Mouse (Mus musculus) myocyte (in vitro differentiated cells): ENCODE results near the gene Lrfn5. TPM values are rescaled to one million over a fixed set of nuclear protein-coding genes. Genes with fewer than 3 reads are reported as not detected.

Experiments
- H3K27me3 ChIP-seq: one replicate; pipeline ENCODE4 v1.6.1; 2011; ENCODE audit not compliant: control insufficient read depth, insufficient read depth, insufficient read length
- H3K36me3 ChIP-seq: one replicate; pipeline ENCODE4 v1.6.1; 2011; ENCODE audit not compliant: control insufficient read depth, insufficient read depth
- H3K4me2 ChIP-seq: one replicate; pipeline ENCODE4 v1.6.1; 2011; ENCODE audit warnings: low read depth, control low read depth
- H3K4me3 ChIP-seq: one replicate; pipeline ENCODE4 v1.5.1; 2011; ENCODE audit warnings: mild to moderate bottlenecking, control low read depth, moderate library complexity
- H3K79me2 ChIP-seq: one replicate; pipeline ENCODE4 v1.6.1; 2011; ENCODE audit not compliant: control insufficient read depth, insufficient read depth
- H3ac ChIP-seq: one replicate; pipeline ENCODE4 v1.6.1; 2011; ENCODE audit not compliant: control insufficient read depth, insufficient read length
- CEBPB ChIP-seq: IDR thresholded peaks from 2 replicates; pipeline ENCODE4 v1.6.1; 2011; ENCODE audit warnings: mild to moderate bottlenecking, moderate library complexity; ENCODE audit not compliant: poor library complexity, insufficient read depth, severe bottlenecking
- E2F4 ChIP-seq: IDR thresholded peaks from one replicate; pipeline ENCODE4 v1.6.1; 2011; ENCODE audit warnings: mild to moderate bottlenecking, control low read depth, moderate library complexity; ENCODE audit not compliant: insufficient read depth
- MAX ChIP-seq: IDR thresholded peaks from one replicate; pipeline ENCODE4 v1.6.1; 2011; ENCODE audit warnings: low read depth, mild to moderate bottlenecking, control low read depth
- MYOD1 ChIP-seq, 3 experiments: IDR thresholded peaks; one replicate each; pipeline ENCODE4 v1.6.1; 2011; ENCODE audit warnings: control low read depth in 2 of 3, low read depth in 2 of 3, mild to moderate bottlenecking in 2 of 3, moderate library complexity in 1 of 3; ENCODE audit not compliant: insufficient read length in 2 of 3, control insufficient read depth in 1 of 3
- MYOG ChIP-seq, 3 experiments: IDR thresholded peaks; one replicate each; pipeline ENCODE4 v1.6.1; 2011; ENCODE audit warnings: control low read depth in 2 of 3, low read depth in 2 of 3, mild to moderate bottlenecking in 2 of 3; ENCODE audit not compliant: insufficient read length in 2 of 3, control insufficient read depth in 1 of 3, insufficient read depth in 1 of 3
- POLR2A ChIP-seq: IDR thresholded peaks from one replicate; pipeline ENCODE4 v1.6.1; 2011; ENCODE audit warnings: low read depth, mild to moderate bottlenecking, control low read depth, moderate library complexity; ENCODE audit not compliant: insufficient read length
- POLR2AphosphoS2 ChIP-seq: IDR thresholded peaks from one replicate; pipeline ENCODE4 v1.6.1; 2011; ENCODE audit warnings: low read depth, control low read depth; ENCODE audit not compliant: insufficient read length
- REST ChIP-seq: IDR thresholded peaks from one replicate; pipeline ENCODE4 v1.6.1; 2011; ENCODE audit warnings: mild to moderate bottlenecking, control low read depth, moderate library complexity; ENCODE audit not compliant: insufficient read depth, insufficient read length
- SRF ChIP-seq: IDR thresholded peaks from one replicate; pipeline ENCODE4 v1.6.1; 2011; ENCODE audit warnings: low read depth; ENCODE audit not compliant: control insufficient read depth, insufficient read length
- TCF12 ChIP-seq: IDR thresholded peaks from one replicate; pipeline ENCODE4 v1.6.1; 2011; ENCODE audit warnings: mild to moderate bottlenecking, control low read depth; ENCODE audit not compliant: poor library complexity, insufficient read depth, severe bottlenecking
- TCF3 ChIP-seq: IDR thresholded peaks from one replicate; pipeline ENCODE4 v1.6.1; 2011; ENCODE audit warnings: low read depth, control low read depth; ENCODE audit not compliant: insufficient read length
- USF1 ChIP-seq: IDR thresholded peaks from one replicate; pipeline ENCODE4 v1.6.1; 2011; ENCODE audit warnings: low read depth, mild to moderate bottlenecking, control low read depth, moderate library complexity
- polyA plus RNA-seq: library from polyadenylated mRNA; unstranded; fragments of >200 nt; fragmentation: generic; extraction: Trizol; gene quantifications from one replicate; pipeline ENCODE4 v1.2.1, GENCODE M21; 2012; ENCODE audit warnings: missing spikeins

The Lrfn5 gene
- polyA plus RNA-seq, 1 experiment: not detected

DNA sequence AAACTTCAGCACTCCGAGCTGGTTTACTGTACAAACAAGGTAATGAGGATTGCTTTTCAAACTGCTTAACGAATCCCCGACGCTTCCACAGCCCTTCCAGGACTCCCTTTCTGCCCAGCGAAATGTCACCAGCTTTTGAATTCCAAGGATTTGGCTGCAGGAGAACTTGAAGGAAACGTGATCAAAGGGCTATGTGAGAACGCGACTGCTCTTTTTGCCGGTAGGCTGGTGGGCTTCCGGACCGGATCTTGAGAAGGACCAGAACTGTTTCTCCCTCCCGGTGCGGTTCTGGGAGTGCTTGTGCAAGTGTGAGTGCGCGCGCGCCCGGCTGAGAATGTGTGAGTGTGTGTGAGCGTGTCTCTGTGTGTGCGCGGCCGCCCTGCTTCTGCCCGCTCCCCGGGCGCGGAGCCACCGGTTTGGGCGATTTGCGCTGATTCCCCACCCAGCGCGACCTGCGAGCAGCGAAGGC, 1.3 kb downstream of the Lrfn5 start:
- no peak overlapping the region for H3K4me2 ChIP-seq
- no peak for TF ChIP-seq REST
- no peak for TF ChIP-seq USF1
- TF ChIP-seq CEBPB: no peak
- H3K36me3 ChIP-seq: no peaks in the 10 kb centered on the region
- no peaks in the 10 kb centered on the region for H3K79me2 ChIP-seq
- no peak overlapping the region for H3ac ChIP-seq
- no peaks in the 10 kb centered on the region for H3K27me3 ChIP-seq
- H3K4me3 ChIP-seq: no peak overlapping the region

DNA sequence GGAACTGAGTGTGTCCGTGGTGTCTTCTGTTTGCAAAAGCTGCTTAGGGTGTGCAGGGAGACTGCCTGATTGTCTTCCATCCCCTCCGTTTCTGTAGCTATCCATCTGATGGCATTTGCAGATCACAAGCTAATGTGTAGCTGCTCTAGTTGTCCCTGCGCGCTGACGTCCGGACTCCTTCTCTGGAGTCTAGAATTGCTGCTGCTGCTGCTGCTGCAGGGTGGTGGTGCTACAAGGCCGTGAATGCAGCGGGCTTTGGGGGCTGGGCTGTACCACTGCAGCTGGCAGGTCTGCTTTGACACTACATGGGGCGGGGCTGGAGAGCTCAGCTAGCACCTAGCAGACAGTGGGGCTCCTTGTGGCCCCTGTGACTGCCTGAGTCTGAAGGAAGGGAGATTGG, 3.2 kb downstream of the Lrfn5 start:
- Histone ChIP-seq H3K27me3 (no peaks in the 10 kb centered on the region), H3K79me2 (no peaks in the 10 kb centered on the region), H3K36me3 (no peaks in the 10 kb centered on the region), H3ac (no peak overlapping the region), H3K4me3 (no peak overlapping the region), H3K4me2 (no peak overlapping the region)
- TF ChIP-seq MYOD1 (IDR thresholded peaks at IDR 0.05; ENCODE audit: control insufficient read depth in 1 of 3, insufficient read length in 2 of 3, low read depth in 2 of 3): no peak

DNA sequence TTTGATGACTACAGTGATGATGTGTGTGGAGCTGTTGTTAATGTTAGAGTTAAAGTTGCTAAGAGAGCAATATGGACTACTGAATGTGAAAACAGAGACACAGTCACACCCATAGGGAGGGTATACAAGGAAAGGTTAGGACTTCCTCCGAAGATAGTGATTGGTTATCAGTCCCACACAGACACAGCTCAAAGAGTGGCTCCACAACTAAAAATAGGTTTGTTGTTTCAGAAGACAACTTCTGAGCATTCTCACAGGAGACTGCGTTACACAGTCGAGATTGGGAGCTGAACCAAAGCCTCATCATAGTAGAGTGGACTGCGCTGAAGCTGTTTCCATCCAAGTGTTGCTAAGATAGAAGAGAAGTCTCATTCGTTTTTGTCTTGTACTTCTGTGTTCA, 57.0 kb downstream of the Lrfn5 start:
- no peak for TF ChIP-seq MAX
- no peak for TF ChIP-seq MYOD1 (IDR thresholded peaks at IDR 0.05; ENCODE audit: control insufficient read depth in 1 of 3, insufficient read length in 2 of 3, low read depth in 2 of 3)
- H3K79me2 ChIP-seq: no peaks in the 10 kb centered on the region

DNA sequence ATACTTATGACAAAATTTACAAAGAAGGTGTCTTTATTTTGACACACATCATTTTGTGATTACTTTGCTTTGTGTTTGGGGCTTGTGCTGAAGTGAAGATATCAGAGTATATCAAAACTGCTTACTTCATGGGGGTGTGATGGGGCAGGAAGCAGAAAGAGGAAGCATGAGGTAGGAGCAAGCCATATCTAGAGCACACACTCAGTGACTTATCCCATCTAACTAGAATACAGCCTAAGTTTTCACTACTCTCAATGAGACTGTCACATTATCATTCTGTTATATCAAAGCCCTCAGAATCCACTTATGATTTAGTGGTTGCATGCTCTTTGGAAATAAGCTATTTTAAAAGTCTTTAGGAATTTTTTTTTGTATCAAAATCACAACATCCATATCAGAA, 77.4 kb downstream of the Lrfn5 start:
- H3K36me3 ChIP-seq: no peaks in the 10 kb centered on the region
- no peaks in the 10 kb centered on the region for H3K79me2 ChIP-seq
- no peak overlapping the region for H3K4me2 ChIP-seq
- no peak overlapping the region for H3K4me3 ChIP-seq
- H3K27me3 ChIP-seq: no peaks in the 10 kb centered on the region
- H3ac ChIP-seq: no peak overlapping the region
- TF ChIP-seq E2F4: no peak
- TF ChIP-seq USF1: no peak
- no peak for TF ChIP-seq TCF12
- no peak for TF ChIP-seq MYOG (IDR thresholded peaks at IDR 0.05; ENCODE audit: control insufficient read depth in 1 of 3, insufficient read depth in 1 of 3, insufficient read length in 2 of 3, low read depth in 2 of 3)
- TF ChIP-seq MYOD1 (IDR thresholded peaks at IDR 0.05; ENCODE audit: control insufficient read depth in 1 of 3, insufficient read length in 2 of 3, low read depth in 2 of 3): no peak
- TF ChIP-seq SRF: no peak
- TF ChIP-seq TCF3: no peak
- no peak for TF ChIP-seq CEBPB
- no peak for TF ChIP-seq MAX
- TF ChIP-seq REST: no peak
- no peak for TF ChIP-seq POLR2A
- no peak for TF ChIP-seq POLR2AphosphoS2

More for the DNA sequence above, 57.0 kb downstream of the Lrfn5 start:
- Histone ChIP-seq H3ac (no peak overlapping the region), H3K4me3 (no peak overlapping the region), H3K36me3 (no peaks in the 10 kb centered on the region), H3K27me3 (no peaks in the 10 kb centered on the region), H3K4me2 (no peak overlapping the region)

DNA sequence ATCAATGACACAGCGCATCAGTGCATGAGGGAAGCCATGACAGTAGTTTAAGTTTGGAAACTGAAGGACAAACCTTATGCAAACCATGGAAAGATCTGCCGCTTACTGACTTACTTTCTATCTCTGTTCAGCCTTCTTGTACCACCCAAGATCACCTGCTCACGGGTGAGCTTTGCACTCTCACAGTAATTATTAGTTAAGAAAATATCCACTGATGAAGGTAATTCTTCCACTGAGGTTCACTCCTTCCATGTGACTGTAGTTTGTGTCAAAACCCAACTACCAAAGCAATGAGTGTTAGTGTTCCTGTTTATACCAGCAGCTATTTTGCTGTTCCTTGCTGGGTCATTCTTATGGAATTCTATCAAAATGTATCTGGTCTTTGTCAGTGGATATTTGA, 84.9 kb downstream of the Lrfn5 start:
- Histone ChIP-seq H3K27me3 (no peaks in the 10 kb centered on the region), H3ac (no peak overlapping the region), H3K79me2 (no peaks in the 10 kb centered on the region), H3K36me3 (no peaks in the 10 kb centered on the region), H3K4me3 (no peak overlapping the region), H3K4me2 (no peak overlapping the region)
- TF ChIP-seq REST (no peak), MYOD1 (IDR thresholded peaks at IDR 0.05; ENCODE audit: control insufficient read depth in 1 of 3, insufficient read length in 2 of 3, low read depth in 2 of 3) (no peak), SRF (no peak)

DNA sequence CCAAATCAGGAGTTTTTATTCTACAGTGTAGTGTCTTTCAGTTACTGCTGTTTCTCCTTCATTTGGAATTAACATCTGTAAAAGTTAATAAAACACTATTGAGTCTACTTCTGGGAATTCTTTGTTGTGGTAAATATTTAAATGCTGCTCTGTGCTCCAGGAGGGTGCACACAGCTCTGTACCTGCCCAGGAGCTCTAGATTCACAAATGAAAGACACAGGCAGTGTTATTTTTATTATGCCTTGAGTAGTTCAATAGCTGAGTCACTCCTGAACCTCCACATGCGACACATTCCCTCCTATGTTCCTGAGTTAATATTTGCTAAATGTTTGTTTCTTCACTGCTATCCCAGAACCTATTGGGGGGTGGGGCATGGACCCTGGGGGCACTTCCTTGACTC, 87.1 kb downstream of the Lrfn5 start:
- H3K4me3 ChIP-seq: no peak overlapping the region
- TF ChIP-seq TCF12 (no peak), CEBPB (no peak), MYOD1 (IDR thresholded peaks at IDR 0.05; ENCODE audit: control insufficient read depth in 1 of 3, insufficient read length in 2 of 3, low read depth in 2 of 3) (no peak), USF1 (no peak), POLR2AphosphoS2 (no peak), POLR2A (no peak), E2F4 (no peak)
- no peaks in the 10 kb centered on the region for H3K27me3 ChIP-seq

More for the DNA sequence above, 87.1 kb downstream of the Lrfn5 start:
- H3K4me2 ChIP-seq: no peak overlapping the region
- H3K79me2 ChIP-seq: no peaks in the 10 kb centered on the region
- no peak overlapping the region for H3ac ChIP-seq
- no peaks in the 10 kb centered on the region for H3K36me3 ChIP-seq
